Mouse (Mus musculus): ENCODE measurements around the gene Tbc1d10c. TPM values are rescaled to one million over a fixed set of nuclear protein-coding genes. Genes with fewer than 3 reads are reported as not detected.

The Tbc1d10c gene
- polyA plus RNA-seq, 1 experiment from 2014 or later, result 2.0 TPM

GRCm38 (mm10) chr19:4222165-4222564, 31.1 kb upstream of the Tbc1d10c start:
- Histone ChIP-seq H3K4me1 (replicated peaks; ENCODE audit: control insufficient read depth, insufficient read depth, low read length) (peaks cover 16% of the 10 kb centered on the region), H3K27me3 (replicated peaks; ENCODE audit: control insufficient read depth, insufficient read depth, low read length) (no peaks in the 10 kb centered on the region), H3K4me2 (replicated peaks; ENCODE audit: low read depth) (peak overlapping the region; percentile 52), H3K9ac (ENCODE audit: low read depth, low read length) (no peak overlapping the region), H3K27ac (ENCODE audit: low read depth, low read length) (no peak overlapping the region), H3K9me3 (ENCODE audit: control insufficient read depth) (no peaks in the 10 kb centered on the region), H3K36me3 (ENCODE audit: control insufficient read depth, insufficient read depth) (no peaks in the 10 kb centered on the region), H3K4me3 (ENCODE audit: low read depth, low read length) (no peak overlapping the region)
- TF ChIP-seq CTCF (IDR thresholded peaks at IDR 0.05; ENCODE audit: low read depth), result no peak
- 51% methylated on average over 11 of the region's 11 CpGs for WGBS
- no peak for ATAC-seq

DNA sequence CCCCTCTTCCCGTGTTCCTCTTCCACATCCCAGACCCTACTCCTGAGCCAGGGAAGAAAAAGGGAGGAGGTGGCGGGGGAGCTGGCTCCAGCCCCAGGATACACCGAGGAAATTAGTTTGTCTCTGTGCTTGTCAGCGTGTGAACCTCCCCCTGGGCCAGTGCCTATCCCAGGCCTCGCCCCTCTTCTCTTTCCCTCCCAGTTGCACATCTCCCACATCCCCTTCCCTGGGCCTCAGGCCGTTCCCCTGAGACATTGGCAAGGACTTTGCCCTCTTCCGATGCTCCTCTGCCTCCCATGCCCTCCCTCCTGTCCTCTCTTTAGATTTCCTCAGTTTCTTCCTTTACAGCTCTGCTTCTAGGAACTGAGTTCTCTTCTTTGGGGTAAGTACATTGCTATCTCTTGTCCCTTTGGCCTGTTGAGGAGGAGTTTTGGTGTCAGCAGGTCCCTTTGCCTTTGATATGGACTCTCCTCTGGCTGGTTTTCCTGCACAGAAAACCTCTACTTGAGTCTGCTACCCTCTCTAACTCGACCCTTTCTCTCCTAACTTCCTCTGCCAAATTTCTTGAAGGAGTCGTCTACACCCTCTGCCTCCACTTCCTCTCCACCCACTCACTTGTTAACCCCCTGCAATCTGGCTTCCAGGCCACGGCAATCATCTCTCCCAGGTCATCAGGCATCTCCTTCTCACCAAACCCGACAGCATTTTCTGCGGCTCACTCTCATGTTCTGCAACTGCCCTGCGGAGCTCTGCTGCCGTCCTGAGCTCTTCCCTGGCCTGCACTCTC, 30.1 kb upstream of the Tbc1d10c start:
- no peak for TF ChIP-seq CTCF (IDR thresholded peaks at IDR 0.05; ENCODE audit: low read depth)
- WGBS, result 16% methylated on average over 14 of the region's 14 CpGs
- Histone ChIP-seq H3K4me2 (replicated peaks; ENCODE audit: low read depth) (peak overlapping the region; percentile 52), H3K36me3 (ENCODE audit: control insufficient read depth, insufficient read depth) (no peaks in the 10 kb centered on the region), H3K9ac (ENCODE audit: low read depth, low read length) (peak overlapping the region; percentile 31; the same call in 1 of the 2 replicates), H3K4me3 (ENCODE audit: low read depth, low read length) (peak overlapping the region; percentile 11), H3K27me3 (replicated peaks; ENCODE audit: control insufficient read depth, insufficient read depth, low read length) (no peaks in the 10 kb centered on the region), H3K9me3 (ENCODE audit: control insufficient read depth) (no peaks in the 10 kb centered on the region), H3K27ac (ENCODE audit: low read depth, low read length) (peak overlapping the region; percentile 64; the same call in 1 of the 2 replicates), H3K4me1 (replicated peaks; ENCODE audit: control insufficient read depth, insufficient read depth, low read length) (peaks cover 16% of the 10 kb centered on the region)
- ATAC-seq, result peak; percentile 65

- 21% methylated on average over 4 of the region's 4 CpGs for WGBS
- H3K4me1 ChIP-seq (replicated peaks; ENCODE audit: control insufficient read depth, insufficient read depth, low read length), result peaks cover 16% of the 10 kb centered on the region
Measured at GRCm38 (mm10) chr19:4220416-4220815, 29.3 kb upstream of the Tbc1d10c start.

GRCm38 (mm10) chr19:4219943-4220342, 28.9 kb upstream of the Tbc1d10c start:
- H3K27ac ChIP-seq (ENCODE audit: low read depth, low read length), result no peak overlapping the region
- WGBS, result 78% methylated on average over 6 of the region's 6 CpGs
- no peaks in the 10 kb centered on the region for H3K9me3 ChIP-seq (ENCODE audit: control insufficient read depth)
- H3K4me3 ChIP-seq (ENCODE audit: low read depth, low read length), result no peak overlapping the region
- H3K4me1 ChIP-seq (replicated peaks; ENCODE audit: control insufficient read depth, insufficient read depth, low read length), result peaks cover 16% of the 10 kb centered on the region
- 0 out of 2 replicates have a peak overlapping the region, but pooled peaks have one; percentile 52 for H3K4me2 ChIP-seq (replicated peaks; ENCODE audit: low read depth)
- ATAC-seq, result no peak
- TF ChIP-seq CTCF (IDR thresholded peaks at IDR 0.05; ENCODE audit: low read depth), result no peak
- no peak overlapping the region for H3K9ac ChIP-seq (ENCODE audit: low read depth, low read length)
- no peaks in the 10 kb centered on the region for H3K27me3 ChIP-seq (replicated peaks; ENCODE audit: control insufficient read depth, insufficient read depth, low read length)
- no peaks in the 10 kb centered on the region for H3K36me3 ChIP-seq (ENCODE audit: control insufficient read depth, insufficient read depth)

More at GRCm38 (mm10) chr19:4220416-4220815, 29.3 kb upstream of the Tbc1d10c start:
- Histone ChIP-seq H3K36me3 (ENCODE audit: control insufficient read depth, insufficient read depth) (no peaks in the 10 kb centered on the region), H3K27ac (ENCODE audit: low read depth, low read length) (peak overlapping the region; percentile 64; the same call in 1 of the 2 replicates), H3K27me3 (replicated peaks; ENCODE audit: control insufficient read depth, insufficient read depth, low read length) (no peaks in the 10 kb centered on the region), H3K4me2 (replicated peaks; ENCODE audit: low read depth) (peak overlapping the region; percentile 52), H3K9ac (ENCODE audit: low read depth, low read length) (0 out of 2 replicates have a peak overlapping the region, but pooled peaks have one; percentile 11), H3K9me3 (ENCODE audit: control insufficient read depth) (no peaks in the 10 kb centered on the region), H3K4me3 (ENCODE audit: low read depth, low read length) (no peak overlapping the region)
- no peak for ATAC-seq
- TF ChIP-seq CTCF (IDR thresholded peaks at IDR 0.05; ENCODE audit: low read depth), result no peak

DNA sequence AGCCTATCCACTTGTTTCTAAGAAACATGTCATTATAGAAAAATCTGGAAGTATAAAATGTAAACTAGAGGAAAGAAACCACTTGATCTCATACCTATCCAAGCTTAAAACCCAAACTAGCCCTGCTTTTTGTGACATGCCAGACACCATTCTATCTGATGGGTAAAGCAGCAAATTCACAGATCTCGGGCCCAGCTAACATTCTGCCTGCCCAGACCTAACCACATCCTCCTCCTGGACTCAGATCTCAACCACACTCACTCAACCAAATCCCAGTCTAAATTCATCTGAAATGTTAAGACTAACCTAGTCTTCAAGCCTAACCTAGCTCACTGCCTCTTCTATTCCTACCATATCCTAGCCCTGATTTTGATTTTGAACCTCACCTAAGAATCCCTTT, 27.7 kb upstream of the Tbc1d10c start:
- H3K9me3 ChIP-seq (ENCODE audit: control insufficient read depth), result no peaks in the 10 kb centered on the region
- H3K9ac ChIP-seq (ENCODE audit: low read depth, low read length), result no peak overlapping the region
- no peak overlapping the region for H3K27ac ChIP-seq (ENCODE audit: low read depth, low read length)
- TF ChIP-seq CTCF (IDR thresholded peaks at IDR 0.05; ENCODE audit: low read depth), result no peak
- peaks cover 17% of the 10 kb centered on the region for H3K4me1 ChIP-seq (replicated peaks; ENCODE audit: control insufficient read depth, insufficient read depth, low read length)
- ATAC-seq, result no peak
- no peak overlapping the region for H3K4me3 ChIP-seq (ENCODE audit: low read depth, low read length)
- H3K27me3 ChIP-seq (replicated peaks; ENCODE audit: control insufficient read depth, insufficient read depth, low read length), result no peaks in the 10 kb centered on the region
- 67% methylated on average over 1 of the region's 1 CpGs for WGBS
- H3K4me2 ChIP-seq (replicated peaks; ENCODE audit: low read depth), result no peak overlapping the region
- H3K36me3 ChIP-seq (ENCODE audit: control insufficient read depth, insufficient read depth), result no peaks in the 10 kb centered on the region

GRCm38 (mm10) chr19:4218293-4218692, 27.2 kb upstream of the Tbc1d10c start:
- Histone ChIP-seq H3K9me3 (ENCODE audit: control insufficient read depth) (no peaks in the 10 kb centered on the region), H3K4me1 (replicated peaks; ENCODE audit: control insufficient read depth, insufficient read depth, low read length) (peaks cover 20% of the 10 kb centered on the region), H3K4me3 (ENCODE audit: low read depth, low read length) (no peak overlapping the region), H3K36me3 (ENCODE audit: control insufficient read depth, insufficient read depth) (no peaks in the 10 kb centered on the region), H3K27ac (ENCODE audit: low read depth, low read length) (peak overlapping the region; percentile 46; the same call in 1 of the 2 replicates), H3K27me3 (replicated peaks; ENCODE audit: control insufficient read depth, insufficient read depth, low read length) (no peaks in the 10 kb centered on the region), H3K9ac (ENCODE audit: low read depth, low read length) (no peak overlapping the region), H3K4me2 (replicated peaks; ENCODE audit: low read depth) (no peak overlapping the region)
- no peak for ATAC-seq
- 69% methylated on average over 11 of the region's 11 CpGs for WGBS
- no peak for TF ChIP-seq CTCF (IDR thresholded peaks at IDR 0.05; ENCODE audit: low read depth)
